Mouse (Mus musculus) urinary bladder, postnatal 14 days (tissue): ENCODE data around the gene Cideb.

ENCODE experiments used
- DNase-seq: peaks from one replicate; pipeline ENCODE4 v3.0.0; 2021; ENCODE audit warnings: low spot score

Cideb gene

GRCm38 (mm10) chr14:55763166-55763565 is 4.9 kb upstream of the Cideb start:
- DNase-seq: no peak

GRCm38 (mm10) chr14:55762001-55762821 is 4.0 kb upstream of the Cideb start:
- peak; percentile 43 for DNase-seq

- no peak for DNase-seq
Observed at GRCm38 (mm10) chr14:55761163-55761562, 2.9 kb upstream of the Cideb start, which contains the start of gene Ltb4r2. TSS of gene Ltb4r2 (plus strand) at chr14:55761428.

- peak; percentile 89 for DNase-seq
Observed at GRCm38 (mm10) chr14:55760156-55760555, 1.9 kb upstream of the Cideb start.

DNA sequence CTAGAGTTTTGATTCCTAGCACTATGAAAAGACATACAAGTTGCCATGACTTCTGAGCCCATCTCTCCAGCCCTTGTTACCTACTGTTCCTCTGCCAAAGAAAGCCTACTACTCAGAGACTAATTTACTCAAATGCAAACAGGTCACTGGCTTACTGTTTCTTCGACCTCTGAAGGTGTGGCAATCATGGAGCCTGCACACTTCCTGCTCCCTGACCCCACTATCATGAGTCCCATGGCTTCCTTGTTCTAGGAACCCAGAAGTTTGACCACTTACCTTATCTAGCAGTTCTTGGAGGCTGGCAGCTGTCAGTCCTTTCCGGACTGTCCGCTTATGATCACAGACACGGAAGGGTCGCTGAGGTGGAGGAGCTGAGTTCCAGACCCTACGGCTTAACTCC is 692 bp downstream of the Cideb start:
- DNase-seq: no peak

DNA sequence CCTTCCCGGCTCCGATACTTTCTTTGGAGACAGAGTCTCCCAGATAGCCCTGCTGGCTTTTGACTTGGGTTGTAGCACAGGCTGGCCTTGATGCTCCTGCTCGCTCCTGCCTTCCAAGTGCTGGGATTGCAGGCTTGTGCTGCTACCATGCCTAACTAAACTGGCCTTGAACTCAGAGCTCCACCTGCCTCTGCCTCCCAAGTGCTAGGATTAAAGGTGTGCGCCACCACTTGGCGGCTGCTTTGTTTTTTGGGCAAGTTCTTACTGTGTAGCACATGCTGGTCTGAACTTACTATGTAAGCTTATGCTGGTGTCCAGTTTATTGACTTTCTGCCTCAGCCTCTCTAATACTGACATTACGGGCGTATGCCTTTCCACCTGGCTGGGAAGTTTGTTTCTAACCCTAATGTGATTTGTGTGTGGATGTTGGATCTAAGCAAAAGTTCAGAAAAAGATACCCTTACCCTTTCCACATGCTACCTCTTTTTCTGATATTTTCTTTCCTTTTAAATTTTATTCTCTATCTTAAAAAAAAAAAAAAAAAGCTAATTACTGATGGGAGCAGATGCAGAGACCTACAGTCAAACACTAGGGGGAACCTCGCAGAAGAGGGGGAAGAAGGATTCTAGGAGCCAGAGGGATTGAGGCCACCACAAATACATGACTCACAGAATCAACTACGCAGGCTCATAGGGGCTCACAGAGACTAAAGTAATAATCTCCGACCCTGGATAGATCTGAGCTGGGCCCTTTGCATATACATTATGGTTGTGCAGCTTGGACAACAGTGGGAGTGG is 11.0 kb downstream of the Cideb start:
- no peak for DNase-seq

- no peak for DNase-seq
Observed at GRCm38 (mm10) chr14:55745861-55746237, 12.4 kb downstream of the Cideb start.

DNA sequence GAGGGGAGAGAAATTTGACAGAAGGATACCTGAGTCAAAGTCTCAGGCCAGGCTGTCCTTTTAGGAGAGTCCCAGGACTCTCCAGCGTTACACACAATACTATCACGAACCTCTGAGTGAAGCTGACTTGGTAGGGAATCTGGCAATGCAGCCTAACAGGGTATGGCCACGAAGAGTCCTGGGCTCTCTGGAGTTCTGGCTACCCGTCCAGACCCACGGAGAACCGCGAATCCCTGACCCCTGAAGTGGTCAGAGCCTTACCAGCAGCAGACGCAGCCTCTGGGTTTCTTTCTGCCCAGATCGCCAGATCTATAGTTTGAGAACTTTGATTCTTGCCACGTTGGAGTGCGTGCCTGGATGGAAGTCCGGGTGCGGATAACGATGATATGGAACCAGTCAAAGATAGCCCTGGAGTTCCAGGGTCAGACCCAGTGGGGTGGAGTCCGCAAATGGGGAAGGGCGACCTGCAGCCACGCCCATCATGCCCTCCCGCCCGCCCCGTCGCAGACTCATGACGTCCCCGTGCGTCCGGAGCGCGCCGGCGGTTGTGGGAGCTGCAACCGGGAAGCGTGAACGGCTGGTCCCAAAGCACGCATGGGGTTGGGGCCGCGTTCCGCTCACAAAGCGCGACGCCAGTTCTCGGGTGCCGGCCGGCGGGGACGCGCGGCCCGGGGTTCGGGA is 12.9 kb downstream of the Cideb start, which contains the start of the genes Dhrs1 and Nop9:
Gene Dhrs1 (minus strand): TSS at position 511 of the 681 bp plus-strand sequence.
Gene Nop9 (plus strand): TSS at position 514 of the 681 bp plus-strand sequence.
- DNase-seq: peak; percentile 88

GRCm38 (mm10) chr14:55743711-55744110 is 14.5 kb downstream of the Cideb start:
- DNase-seq: peak; percentile 86

DNA sequence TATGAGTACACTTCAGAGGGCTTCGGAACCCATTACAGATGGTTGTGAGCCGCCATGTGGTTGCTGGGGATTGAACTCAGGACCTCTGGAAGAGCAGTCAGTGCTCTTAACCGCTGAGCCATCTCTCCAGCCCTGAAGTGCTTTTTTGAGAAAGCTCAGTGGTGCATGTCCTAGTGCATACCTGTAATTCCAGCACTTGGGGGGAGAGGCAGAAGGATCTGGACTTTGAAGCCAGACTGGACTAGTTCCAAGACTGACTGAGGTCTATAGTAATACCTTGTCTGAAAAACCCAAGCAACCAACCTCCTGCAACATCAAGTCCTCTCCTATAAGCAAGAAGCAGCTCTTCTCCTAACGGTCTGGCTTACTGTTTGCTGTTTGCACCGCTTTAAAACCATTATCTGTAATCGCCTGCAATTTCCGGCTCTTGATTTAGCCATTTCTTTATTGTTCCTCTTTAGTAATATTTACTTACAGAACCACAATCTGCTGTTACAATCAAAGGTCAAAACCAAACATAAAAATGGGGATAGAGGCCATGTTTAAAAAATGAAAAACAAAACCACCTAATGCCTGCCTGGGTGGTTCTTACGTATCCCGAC is 21.1 kb downstream of the Cideb start:
- DNase-seq: no peak

GRCm38 (mm10) chr14:55735758-55736157 is 22.5 kb downstream of the Cideb start:
- DNase-seq: no peak

GRCm38 (mm10) chr14:55735334-55735733 is 22.9 kb downstream of the Cideb start:
- no peak for DNase-seq

GRCm38 (mm10) chr14:55734869-55735268 is 23.4 kb downstream of the Cideb start:
- DNase-seq: no peak

DNA sequence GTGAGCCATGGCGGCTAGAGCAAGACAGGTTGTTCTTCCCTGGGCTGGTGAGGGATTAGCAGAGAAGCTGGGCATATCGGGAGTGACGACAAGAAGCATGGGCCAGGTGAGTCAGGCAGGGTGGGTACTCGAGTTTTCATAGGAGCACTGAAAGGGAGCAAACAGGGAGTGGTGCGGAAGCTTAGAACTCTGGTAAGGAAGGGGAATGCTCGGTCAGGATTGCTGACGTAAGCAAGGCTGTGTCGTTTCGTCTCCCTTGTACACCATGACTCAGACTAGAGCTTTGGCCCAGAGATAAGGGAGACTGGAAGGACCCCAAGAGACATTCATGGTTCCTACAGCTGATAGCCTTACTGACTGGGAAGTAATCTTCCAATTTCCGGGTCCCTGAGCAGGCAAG is 24.4 kb downstream of the Cideb start:
- no peak for DNase-seq

GRCm38 (mm10) chr14:55730531-55731032 is 27.7 kb downstream of the Cideb start:
- DNase-seq: no peak

- DNase-seq: no peak
Observed at GRCm38 (mm10) chr14:55730116-55730515, 28.1 kb downstream of the Cideb start.

GRCm38 (mm10) chr14:55727889-55728685 is 30.2 kb downstream of the Cideb start:
- no peak for DNase-seq

DNA sequence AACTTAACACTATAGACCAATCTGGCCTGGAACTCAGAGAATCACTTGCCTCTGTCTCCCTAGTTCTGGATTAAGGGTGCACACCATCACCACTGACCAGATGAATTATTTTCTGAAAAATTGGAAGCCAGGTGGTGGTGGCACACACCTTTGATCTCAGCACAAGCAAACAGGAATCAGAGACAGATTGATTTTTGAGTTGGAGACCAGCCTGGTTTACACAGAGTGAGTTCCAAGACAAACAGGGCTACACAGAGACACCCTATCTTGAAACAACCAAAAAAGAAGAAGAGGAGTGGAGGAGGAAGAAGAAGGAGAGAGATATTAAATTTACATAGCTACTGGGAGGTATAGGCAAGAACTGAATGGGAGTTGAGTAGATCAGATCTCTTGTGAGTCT is 32.0 kb downstream of the Cideb start:
- DNase-seq: no peak

- DNase-seq: peak; percentile 30
Observed at GRCm38 (mm10) chr14:55724411-55724871, 33.8 kb downstream of the Cideb start.

GRCm38 (mm10) chr14:55723433-55723832 is 34.8 kb downstream of the Cideb start:
- DNase-seq: no peak

DNA sequence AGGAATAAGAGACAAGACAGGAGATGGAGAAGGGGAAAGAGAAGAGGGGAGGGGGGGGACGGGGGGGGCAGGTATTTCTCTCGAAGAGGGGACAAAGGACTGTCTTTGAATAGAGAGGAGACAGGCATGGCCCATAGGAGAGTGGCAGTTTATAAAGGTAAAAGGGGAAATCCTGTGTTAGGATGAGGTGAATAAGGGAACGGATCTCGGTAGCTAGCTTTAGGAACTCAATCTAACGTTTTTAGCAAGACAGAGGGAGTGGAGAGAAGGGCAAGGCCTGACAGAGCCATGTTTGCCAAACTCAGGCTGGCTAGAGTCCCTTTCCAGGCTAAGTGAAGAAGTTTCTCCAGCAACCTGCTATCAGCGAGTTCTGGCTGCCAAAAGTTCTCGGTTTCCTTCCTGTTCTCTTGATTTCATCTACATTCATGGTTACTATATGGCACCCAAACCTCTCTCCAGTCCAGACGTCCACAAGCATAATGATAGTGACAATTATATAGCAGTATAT is 35.8 kb downstream of the Cideb start:
- no peak for DNase-seq
